Mouse (Mus musculus) cerebellum, adult 2 months (tissue): ENCODE results near the gene Nup88. TPM values are rescaled to one million over a fixed set of nuclear protein-coding genes. Genes with fewer than 3 reads are reported as not detected.
A peak's percentile ranks its signal among the peaks of the same experiment; 100 is the strongest.

Experiments used
- DNase-seq, 2 experiments: peaks; one replicate each; pipeline ENCODE4 v3.0.0; 2021
- H3K27ac ChIP-seq: fragments of 200-500 bp; 2 replicates; pipeline ENCODE4 v1.5.1; 2012; ENCODE audit warnings: low read length, control low read depth, inconsistent platforms; ENCODE audit not compliant: insufficient read depth
- H3K27me3 ChIP-seq: fragments of 200-500 bp; 2 replicates; pipeline ENCODE4 v1.6.1; 2012; ENCODE audit warnings: inconsistent platforms, mild to moderate bottlenecking, low read length, moderate library complexity; ENCODE audit not compliant: control insufficient read depth, insufficient read depth
- H3K4me1 ChIP-seq: fragments of 200-500 bp; 2 replicates; pipeline ENCODE4 v1.6.1; 2011; ENCODE audit warnings: low read length; ENCODE audit not compliant: control insufficient read depth, insufficient read depth
- H3K4me3 ChIP-seq: fragments of 200-500 bp; replicated peaks from 2 replicates; pipeline ENCODE3; 2011; ENCODE audit warnings: mild to moderate bottlenecking, low read depth, low read length, control low read depth; ENCODE audit not compliant: insufficient read depth
- CTCF ChIP-seq: fragments of 200-500 bp; IDR thresholded peaks from 2 replicates; pipeline ENCODE4 v1.5.1; 2011; ENCODE audit warnings: low read depth, mild to moderate bottlenecking, control low read depth, low read length, moderate library complexity, borderline replicate concordance; ENCODE audit not compliant: insufficient read depth
- POLR2A ChIP-seq: fragments of 200-500 bp; IDR thresholded peaks from 2 replicates; pipeline ENCODE4 v1.6.1; 2011; ENCODE audit warnings: low read length, control low read depth, borderline replicate concordance; ENCODE audit not compliant: insufficient read depth
- WGBS: fragments of 180-500 bp; shearing (Covaris S2); methylation state at CpG from one replicate; pipeline ENCODE4 v1.1.7; 2018; 5-methylcytosine and 5-hydroxymethylcytosine counted together
- polyA plus RNA-seq: library from polyadenylated mRNA; depleted of rRNA; stranded (reverse); fragments of >200 nt; gene quantifications from 2 replicates; pipeline ENCODE4 v1.2.3, GENCODE M21; 2012; rRNA removed

Nup88 gene
- 79.1 and 80.8 TPM in 2 replicates for polyA plus RNA-seq

DNA sequence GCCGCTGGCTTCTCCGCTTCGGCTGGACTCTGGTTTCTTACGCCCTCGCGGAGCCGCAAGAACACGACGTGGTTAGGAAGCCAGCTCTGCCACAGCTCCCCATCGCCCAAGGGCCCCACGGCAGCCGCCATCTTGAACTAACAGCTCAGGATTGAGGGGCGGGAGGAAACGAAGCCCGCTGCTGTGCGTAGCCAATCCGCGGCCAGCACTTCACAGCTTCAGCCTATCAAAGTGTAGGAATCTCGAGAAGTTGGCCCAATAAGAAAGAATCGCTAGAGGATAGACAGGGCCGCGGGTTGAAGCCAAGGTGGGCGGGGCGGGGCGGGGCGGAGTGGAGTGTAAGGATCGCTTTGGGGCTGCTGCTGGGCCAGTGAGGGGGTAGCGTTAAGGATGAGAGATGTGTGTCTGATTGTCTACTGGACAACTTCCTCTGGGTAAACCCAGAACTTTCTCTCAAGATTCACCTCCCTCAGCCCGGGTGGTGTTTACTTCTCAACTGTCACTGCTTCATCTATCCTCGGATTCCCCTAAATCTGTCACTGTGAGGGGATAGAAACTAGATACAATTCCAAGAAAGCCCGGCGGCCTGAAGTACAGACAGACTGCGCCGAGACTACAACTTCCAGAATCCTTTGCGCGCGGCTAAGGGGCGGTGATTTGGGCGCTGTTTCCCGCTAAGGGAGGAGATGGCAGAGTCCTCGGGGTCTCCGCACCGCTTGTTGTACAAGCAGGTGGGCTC lies at the start of gene Nup88, which contains the start of gene Rpain:
Gene Nup88 (minus strand): TSS at position 153 of the 739 bp plus-strand sequence.
Gene Rpain (plus strand): TSS at position 393 of the 739 bp plus-strand sequence.
- Histone ChIP-seq H3K27ac (peak within 1 kb of the TSS; percentile 65), H3K27me3 (no peaks in the 10 kb centered on the region), H3K4me1 (peaks cover 6% of the 10 kb centered on the region; the same call in 1 of the 2 replicates), H3K4me3 (peak within 1 kb of the TSS; percentile 66)
- TF ChIP-seq POLR2A, result peak; percentile 84
- no peak for TF ChIP-seq CTCF
- DNase-seq, result peak; percentile 93 to 96
- under 1% methylated on average over 43 of the region's 43 CpGs for WGBS

DNA sequence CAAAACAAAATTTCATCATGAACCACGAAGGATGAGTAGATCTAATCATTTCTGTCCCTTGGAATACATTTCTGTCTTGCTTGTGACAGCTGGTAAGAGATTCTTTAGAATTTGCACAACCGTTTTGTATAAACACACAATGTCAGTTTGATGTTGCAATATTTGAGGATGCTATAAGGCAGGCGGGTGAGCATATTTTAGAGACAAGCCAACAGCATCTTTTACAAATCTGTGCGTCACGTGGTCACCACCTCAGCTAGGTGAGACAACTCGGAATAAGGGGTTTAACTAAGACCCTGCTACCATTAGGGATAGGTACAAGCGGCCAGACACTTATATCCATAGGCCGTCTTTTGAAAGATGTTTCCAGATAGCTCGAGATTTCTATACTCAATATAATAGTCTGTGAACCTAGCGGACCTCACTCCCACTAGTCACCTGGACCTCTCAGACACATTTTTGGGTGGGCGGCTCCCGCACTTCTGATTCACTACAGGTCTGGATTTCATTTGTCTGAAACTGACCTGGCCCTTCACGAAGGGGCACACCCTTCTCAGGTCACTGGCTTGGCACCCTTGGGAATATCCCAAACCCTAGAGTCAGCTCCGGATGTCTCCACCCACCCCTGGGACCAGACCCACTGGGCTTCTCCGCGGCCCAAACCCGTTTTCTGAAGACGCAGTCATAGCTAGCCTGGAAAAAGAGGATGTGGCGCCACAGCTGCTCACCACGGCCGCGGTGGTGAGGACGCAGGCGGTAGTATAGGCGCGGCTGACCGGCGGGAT lies 48.8 kb upstream of the Nup88 start:
- Histone ChIP-seq H3K27me3 (no peaks in the 10 kb centered on the region), H3K4me1 (peaks cover 9% of the 10 kb centered on the region; the same call in 1 of the 2 replicates), H3K4me3 (peak overlapping the region; percentile 93), H3K27ac (peak overlapping the region; percentile 78)
- TF ChIP-seq POLR2A, result no peak
- TF ChIP-seq CTCF, result no peak
- no peak for DNase-seq
- WGBS, result 3% methylated on average over 28 of the region's 28 CpGs

DNA sequence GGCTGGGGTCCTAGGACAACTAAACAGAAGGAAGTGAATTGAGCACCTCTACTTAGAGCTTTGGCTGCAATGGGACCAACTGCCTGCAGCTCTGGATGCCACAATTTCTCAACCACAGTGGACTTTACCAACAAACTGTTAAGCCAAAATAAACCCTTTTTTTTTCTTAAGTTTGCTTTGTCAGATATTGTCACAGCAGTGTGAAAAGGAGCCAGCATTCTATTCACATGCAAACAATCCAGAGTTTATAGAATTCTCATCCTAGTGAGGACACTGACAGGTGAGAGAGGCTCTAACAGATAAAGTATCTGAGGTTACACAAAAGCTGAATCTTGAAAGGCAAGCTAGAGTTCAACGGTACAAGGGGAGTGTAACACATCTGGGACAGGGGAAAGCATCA lies 47.3 kb upstream of the Nup88 start:
- TF ChIP-seq CTCF, result no peak
- no peak for TF ChIP-seq POLR2A
- peaks cover 9% of the 10 kb centered on the region; the same call in 1 of the 2 replicates for H3K4me1 ChIP-seq
- DNase-seq, result no peak
- no peaks in the 10 kb centered on the region for H3K27me3 ChIP-seq
- 91% methylated on average over 1 of the region's 1 CpGs for WGBS
- H3K4me3 ChIP-seq, result no peak overlapping the region
- no peak overlapping the region for H3K27ac ChIP-seq

DNA sequence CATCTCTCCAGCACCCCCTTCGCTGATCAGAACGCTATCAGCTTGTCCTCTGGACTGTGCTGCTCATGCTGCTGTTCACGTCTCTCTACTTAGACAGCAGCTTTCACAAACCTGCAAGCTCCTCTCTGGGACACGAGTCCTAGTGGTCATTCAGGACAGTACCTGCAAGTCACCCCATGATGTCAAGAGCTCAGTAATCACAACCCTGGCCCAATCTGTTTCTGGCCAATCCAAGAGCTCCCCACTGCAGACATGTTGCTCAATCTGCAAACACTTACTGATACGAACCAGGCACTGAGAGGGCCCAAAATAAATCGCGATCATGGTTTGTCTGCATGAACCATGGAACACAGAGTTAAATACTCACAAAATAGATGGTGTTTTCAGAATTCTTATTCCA lies 43.0 kb upstream of the Nup88 start:
- no peak for DNase-seq
- WGBS, result 92% methylated on average over 7 of the region's 7 CpGs
- Histone ChIP-seq H3K4me1 (peaks cover 4% of the 10 kb centered on the region; the same call in 1 of the 2 replicates), H3K27me3 (no peaks in the 10 kb centered on the region), H3K4me3 (no peak overlapping the region), H3K27ac (no peak overlapping the region)
- no peak for TF ChIP-seq CTCF
- TF ChIP-seq POLR2A, result no peak

DNA sequence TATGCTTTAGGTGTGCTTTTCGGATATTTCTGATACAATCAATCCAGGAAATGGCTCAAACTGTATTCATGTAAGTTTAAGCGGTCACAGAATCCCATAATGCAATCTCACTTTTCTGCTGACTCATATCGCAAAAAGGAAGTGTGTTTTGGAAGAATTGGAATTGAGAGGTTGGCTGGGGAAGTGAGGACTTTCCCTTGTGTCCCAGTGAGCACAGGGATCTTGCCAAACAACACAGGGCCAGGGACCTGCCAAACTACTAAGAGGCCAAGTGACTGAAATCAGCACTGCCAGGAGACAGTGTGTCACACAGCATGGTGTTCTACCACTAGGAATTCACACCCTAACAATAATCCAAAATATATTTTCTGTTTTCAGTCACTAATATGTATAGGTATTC lies 38.5 kb upstream of the Nup88 start:
- no peak for DNase-seq
- no peak overlapping the region for H3K4me3 ChIP-seq
- TF ChIP-seq POLR2A (no peak), CTCF (no peak)
- no peak overlapping the region for H3K27ac ChIP-seq
- H3K27me3 ChIP-seq, result no peaks in the 10 kb centered on the region
- H3K4me1 ChIP-seq, result peaks cover 3% of the 10 kb centered on the region; the same call in 1 of the 2 replicates
- 71% methylated on average over 3 of the region's 3 CpGs for WGBS

DNA sequence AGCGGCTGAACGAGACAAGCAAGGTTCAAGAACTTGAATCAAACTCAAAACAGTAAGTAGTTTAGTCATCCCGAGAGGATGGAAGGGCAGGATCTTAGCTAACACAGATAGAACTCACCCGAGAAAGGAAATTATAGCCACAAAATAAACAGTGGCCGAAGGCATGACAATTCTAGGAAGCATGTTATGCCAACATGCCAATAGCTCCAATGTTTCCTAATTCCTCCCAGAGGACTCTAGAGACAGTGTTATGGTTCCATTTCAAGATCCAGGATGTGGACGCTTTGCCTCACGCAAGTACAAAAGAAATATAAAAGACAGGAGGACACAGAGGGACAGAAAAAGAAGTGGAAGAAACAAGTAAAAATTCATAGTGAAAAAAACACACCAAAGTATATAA lies 38.1 kb upstream of the Nup88 start:
- no peak overlapping the region for H3K27ac ChIP-seq
- 95% methylated on average over 7 of the region's 7 CpGs for WGBS
- no peaks in the 10 kb centered on the region for H3K27me3 ChIP-seq
- DNase-seq, result no peak
- H3K4me1 ChIP-seq, result peaks cover 3% of the 10 kb centered on the region; the same call in 1 of the 2 replicates
- TF ChIP-seq CTCF (no peak), POLR2A (no peak)
- no peak overlapping the region for H3K4me3 ChIP-seq

DNA sequence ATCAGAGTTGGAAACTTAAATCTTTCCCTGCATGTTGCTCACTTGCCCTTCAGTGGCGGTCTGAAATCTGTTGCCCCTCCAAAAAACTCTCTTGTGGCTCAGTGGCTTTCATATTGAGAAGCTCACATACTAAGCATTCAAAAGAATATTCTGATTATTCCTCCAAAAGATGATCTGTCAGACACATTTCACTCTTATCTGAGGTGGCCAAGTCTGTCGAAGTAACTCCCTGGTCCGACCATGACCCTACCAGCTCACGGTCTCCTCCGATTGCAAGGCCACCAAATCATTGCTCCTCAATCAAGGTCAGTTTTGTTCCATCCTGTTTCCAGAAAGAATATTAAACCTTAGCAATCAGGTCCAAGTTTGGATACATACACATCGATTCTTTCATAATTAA lies 37.3 kb upstream of the Nup88 start:
- Histone ChIP-seq H3K4me1 (peaks cover 3% of the 10 kb centered on the region; the same call in 1 of the 2 replicates), H3K27ac (no peak overlapping the region), H3K27me3 (no peaks in the 10 kb centered on the region), H3K4me3 (no peak overlapping the region)
- no peak for DNase-seq
- TF ChIP-seq CTCF, result no peak
- TF ChIP-seq POLR2A, result no peak
- 94% methylated on average over 6 of the region's 6 CpGs for WGBS

DNA sequence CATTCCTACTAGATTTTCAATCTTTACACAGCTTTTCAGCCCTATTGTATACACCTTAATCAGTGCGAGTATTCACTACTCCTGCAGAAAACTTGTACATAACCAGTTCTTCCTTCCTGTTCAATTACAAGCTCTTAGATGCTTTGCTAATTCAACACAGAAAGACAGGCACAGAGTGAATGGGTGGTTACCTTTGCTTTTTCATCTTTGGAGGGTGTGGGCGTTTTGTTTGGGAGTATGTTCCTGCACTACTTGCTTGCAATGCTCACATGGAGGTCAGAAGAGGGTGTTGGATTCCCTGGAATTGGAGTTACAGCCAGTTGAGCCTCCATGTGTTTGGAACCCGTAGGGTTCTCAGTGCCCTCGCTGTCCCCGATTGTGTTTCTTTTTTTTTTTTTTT lies 35.3 kb upstream of the Nup88 start:
- no peak overlapping the region for H3K27ac ChIP-seq
- 47% methylated on average over 5 of the region's 5 CpGs for WGBS
- TF ChIP-seq POLR2A (no peak), CTCF (no peak)
- peak overlapping the region; percentile 67 for H3K4me3 ChIP-seq
- H3K4me1 ChIP-seq, result peaks cover 3% of the 10 kb centered on the region; the same call in 1 of the 2 replicates
- DNase-seq, result no peak
- H3K27me3 ChIP-seq, result no peaks in the 10 kb centered on the region
